Mouse (Mus musculus): ENCODE data around the gene Nek2. TPM values are rescaled to one million over a fixed set of nuclear protein-coding genes. Genes with fewer than 3 reads are reported as not detected.

The Nek2 gene
- total RNA-seq, 2 experiments from 2014 or later = 0.45 to 1.3 TPM

- DNase-seq (ENCODE audit: low spot score in 2 of 2) = no peak
Measured at GRCm38 (mm10) chr1:191812949-191813691, 8.1 kb upstream of the Nek2 start.

GRCm38 (mm10) chr1:191814240-191814639 is 7.0 kb upstream of the Nek2 start:
- DNase-seq (ENCODE audit: low spot score in 2 of 2) = no peak

DNA sequence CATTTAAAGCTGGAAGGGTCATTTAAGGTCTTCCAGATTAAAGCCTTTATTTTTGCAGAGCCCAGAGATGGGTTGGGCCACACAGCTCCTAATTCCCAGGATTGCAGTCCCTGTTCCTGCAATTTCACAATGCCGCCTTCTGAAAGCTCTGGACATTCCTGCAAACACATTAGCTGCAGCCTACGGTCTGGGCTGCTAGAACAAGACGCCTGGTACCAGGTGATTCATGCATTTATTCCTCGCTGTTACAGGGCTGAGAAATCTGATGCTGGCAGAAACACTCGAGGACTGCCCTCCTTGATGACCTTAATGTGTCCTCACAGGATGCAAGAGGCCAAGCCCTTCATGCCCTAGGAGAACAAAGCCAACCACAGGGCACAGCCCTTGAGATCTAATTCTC is 6.3 kb upstream of the Nek2 start:
- no peak for DNase-seq (ENCODE audit: low spot score in 2 of 2)

GRCm38 (mm10) chr1:191816596-191816995 is 4.6 kb upstream of the Nek2 start:
- DNase-seq (ENCODE audit: low spot score in 2 of 2) = no peak

GRCm38 (mm10) chr1:191817418-191818144 is 3.7 kb upstream of the Nek2 start:
- peak; percentile 86 to 87 for DNase-seq (ENCODE audit: low spot score in 2 of 2)

- DNase-seq (ENCODE audit: low spot score in 2 of 2) = no peak
Measured at GRCm38 (mm10) chr1:191818145-191818631, 3.1 kb upstream of the Nek2 start.

DNA sequence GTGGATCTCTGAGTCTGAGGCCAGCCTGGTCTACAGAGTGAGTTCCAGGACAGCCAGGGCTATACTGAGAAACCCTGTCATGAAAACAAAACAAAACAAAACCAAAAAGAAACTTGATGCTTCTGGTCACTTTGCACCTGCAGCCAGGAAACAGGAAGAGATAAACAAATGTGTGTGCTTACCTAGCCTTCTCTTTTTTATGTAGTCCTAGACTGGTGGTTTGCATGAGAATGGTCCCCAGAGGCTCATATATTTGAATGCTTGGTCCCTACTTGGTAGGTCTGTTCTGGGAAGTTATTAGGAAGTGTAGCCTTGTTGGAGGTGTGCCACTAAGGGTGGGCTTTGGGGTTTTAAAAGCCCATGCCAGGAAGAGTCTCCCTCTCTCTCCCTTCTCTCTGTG is 2.2 kb upstream of the Nek2 start:
- no peak for DNase-seq (ENCODE audit: low spot score in 2 of 2)

DNA sequence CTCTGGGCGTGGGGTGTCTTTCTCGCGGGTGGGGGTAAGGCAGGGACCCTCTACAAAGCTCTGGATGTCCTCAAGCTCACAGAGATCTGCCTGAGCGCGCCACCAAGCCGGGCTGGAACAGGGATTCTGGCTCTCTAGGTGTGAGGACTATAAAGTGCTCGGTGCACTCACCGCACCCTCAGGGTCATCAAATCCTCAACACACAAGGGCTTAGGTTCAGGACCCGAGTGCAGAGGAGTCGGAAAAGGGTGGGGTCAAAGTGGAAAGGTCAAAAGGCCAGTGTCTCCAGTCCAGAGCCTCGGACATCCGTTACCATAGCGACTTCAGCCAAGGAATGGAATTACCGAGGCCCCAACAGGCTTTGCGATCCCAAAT is 306 bp upstream of the Nek2 start:
- DNase-seq (ENCODE audit: low spot score in 2 of 2) = no peak

- no peak for DNase-seq (ENCODE audit: low spot score in 2 of 2)
Measured at GRCm38 (mm10) chr1:191829124-191829523, 7.9 kb downstream of the Nek2 start.

- no peak for DNase-seq (ENCODE audit: low spot score in 2 of 2)
Measured at GRCm38 (mm10) chr1:191833396-191833795, 12.2 kb downstream of the Nek2 start.

DNA sequence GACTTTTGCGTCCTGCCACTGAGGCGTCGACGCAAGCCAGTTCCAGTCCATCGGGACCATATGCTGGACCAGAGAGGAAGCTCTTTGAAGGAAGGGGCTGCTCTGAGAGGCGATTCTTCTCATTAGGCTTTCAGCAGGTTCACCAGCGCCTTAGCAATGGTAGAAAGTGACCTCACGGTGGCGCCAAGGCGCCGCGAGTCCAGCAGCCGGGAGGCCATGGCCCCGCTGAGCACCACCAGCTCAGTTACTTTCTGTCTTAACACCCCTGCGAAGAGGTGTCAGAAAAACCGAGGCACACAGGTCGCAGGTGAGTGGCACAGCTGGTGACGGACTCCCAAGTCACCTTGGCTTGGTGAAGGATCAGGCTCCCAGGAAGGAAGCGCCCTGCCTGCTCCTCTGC is 13.6 kb downstream of the Nek2 start:
- DNase-seq (ENCODE audit: low spot score in 2 of 2) = peak; percentile 67 to 69

- no peak for DNase-seq (ENCODE audit: low spot score in 2 of 2)
Measured at GRCm38 (mm10) chr1:191836318-191836985, 15.2 kb downstream of the Nek2 start.

GRCm38 (mm10) chr1:191837691-191838090 is 16.4 kb downstream of the Nek2 start:
- DNase-seq (ENCODE audit: low spot score in 2 of 2) = no peak

- no peak for DNase-seq (ENCODE audit: low spot score in 2 of 2)
Measured at GRCm38 (mm10) chr1:191838994-191839741, 17.9 kb downstream of the Nek2 start.

DNA sequence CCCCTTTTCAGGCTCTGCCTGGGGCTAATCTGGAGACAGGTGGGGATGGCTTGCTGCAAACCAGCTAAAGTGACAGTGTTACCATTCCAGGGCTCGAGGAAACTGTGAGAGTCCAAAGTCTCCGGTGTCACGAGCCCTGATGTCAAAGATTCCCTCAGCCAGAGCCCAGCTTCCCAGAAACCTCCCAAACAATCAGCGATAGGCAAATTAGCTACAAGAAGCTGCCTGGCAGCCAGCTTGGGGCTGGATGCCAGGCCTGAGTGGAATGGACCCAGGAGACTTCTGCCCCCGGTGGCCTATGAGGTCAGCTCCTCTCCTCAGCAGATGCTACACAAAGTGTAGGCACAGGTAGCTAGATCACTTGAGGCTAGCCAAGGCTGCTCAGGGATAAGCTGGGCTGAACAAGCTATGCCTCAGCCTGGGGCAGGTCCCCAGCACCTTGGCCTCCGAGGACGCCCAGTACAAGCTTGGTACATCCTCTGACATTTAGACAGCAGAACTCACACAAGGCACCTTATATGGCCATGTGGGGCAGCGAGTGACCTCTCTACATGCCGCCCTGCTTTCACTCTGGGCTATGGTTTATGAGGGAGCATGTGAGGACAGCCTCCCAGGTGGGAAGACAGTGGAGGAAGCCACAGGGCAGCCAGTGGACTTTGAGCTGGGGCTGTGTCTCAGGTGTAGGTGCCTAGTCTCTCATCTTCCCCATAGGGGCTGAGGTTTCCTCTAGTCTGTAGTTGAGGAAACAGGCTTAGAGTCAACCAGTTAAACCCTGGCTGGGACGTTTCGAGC is 19.7 kb downstream of the Nek2 start:
- DNase-seq (ENCODE audit: low spot score in 2 of 2) = no peak

- no peak for DNase-seq (ENCODE audit: low spot score in 2 of 2)
Measured at GRCm38 (mm10) chr1:191842247-191842646, 21.0 kb downstream of the Nek2 start.

- DNase-seq (ENCODE audit: low spot score in 2 of 2) = no peak
Measured at GRCm38 (mm10) chr1:191846667-191847066, 25.4 kb downstream of the Nek2 start.

GRCm38 (mm10) chr1:191849501-191849900 is 28.3 kb downstream of the Nek2 start:
- DNase-seq (ENCODE audit: low spot score in 2 of 2) = no peak

DNA sequence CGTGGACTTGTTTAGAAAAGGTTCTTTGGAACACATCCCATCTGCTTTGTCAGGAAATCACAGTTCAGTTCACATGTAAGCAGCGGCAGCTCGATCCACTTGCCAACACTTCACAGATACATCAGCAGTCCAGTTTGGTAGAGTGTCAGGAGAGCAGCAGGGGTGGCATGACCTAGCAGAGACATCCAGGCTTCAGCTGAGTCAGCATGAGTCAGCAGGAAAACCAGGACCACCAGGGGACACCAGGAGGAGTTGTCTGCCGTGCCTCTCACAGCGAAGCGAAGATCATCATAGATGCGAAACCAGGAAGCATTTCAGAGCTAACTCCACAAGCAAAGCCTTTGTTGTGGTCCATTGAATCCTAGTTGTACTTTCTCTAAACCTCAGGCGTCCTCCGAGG is 32.2 kb downstream of the Nek2 start:
- no peak for DNase-seq (ENCODE audit: low spot score in 2 of 2)

GRCm38 (mm10) chr1:191854716-191855115 is 33.5 kb downstream of the Nek2 start:
- no peak for DNase-seq (ENCODE audit: low spot score in 2 of 2)

All from adrenal gland, adult 18-20 months (tissue).